Mouse (Mus musculus) myocyte (in vitro differentiated cells): ENCODE measurements at regions not wholly inside any gene's neighbourhood (a gene's known extent, or its start where the extent isn't known, plus 50 kb on each side); places are given as distances from the start of the nearest gene placed in this dataset.

Experiments used
- E2F4 ChIP-seq: IDR thresholded peaks from one replicate; pipeline ENCODE4 v1.6.1; 2011; ENCODE audit warnings: mild to moderate bottlenecking, control low read depth, moderate library complexity; ENCODE audit not compliant: insufficient read depth
- MYOG ChIP-seq, 3 experiments: IDR thresholded peaks; one replicate each; pipeline ENCODE4 v1.6.1; 2011; ENCODE audit warnings: control low read depth in 2 of 3, low read depth in 2 of 3, mild to moderate bottlenecking in 2 of 3; ENCODE audit not compliant: insufficient read length in 2 of 3, control insufficient read depth in 1 of 3, insufficient read depth in 1 of 3
- POLR2A ChIP-seq: IDR thresholded peaks from one replicate; pipeline ENCODE4 v1.6.1; 2011; ENCODE audit warnings: low read depth, mild to moderate bottlenecking, control low read depth, moderate library complexity; ENCODE audit not compliant: insufficient read length
- TCF12 ChIP-seq: IDR thresholded peaks from one replicate; pipeline ENCODE4 v1.6.1; 2011; ENCODE audit warnings: mild to moderate bottlenecking, control low read depth; ENCODE audit not compliant: poor library complexity, insufficient read depth, severe bottlenecking

DNA sequence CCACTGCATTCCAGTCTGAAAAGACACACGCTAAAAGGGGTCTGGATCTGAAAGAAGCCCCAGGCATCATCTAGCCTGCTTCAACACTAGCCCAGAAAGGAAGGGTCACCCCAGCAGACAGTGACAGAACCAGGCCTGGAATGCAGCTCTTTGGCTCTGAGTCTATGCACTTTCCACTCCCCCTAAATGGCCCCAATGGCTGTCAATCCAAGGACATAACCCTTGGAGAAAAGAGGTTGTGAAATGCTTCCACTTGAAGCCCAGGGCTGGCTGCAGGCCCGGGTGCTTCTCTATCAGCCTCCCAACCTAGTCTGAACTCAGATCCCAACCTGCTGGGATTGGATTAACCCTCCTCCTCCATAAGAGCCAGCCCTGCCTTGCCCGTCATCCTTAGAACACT, 194.6 kb upstream of the Bcl6 start:
- TF ChIP-seq TCF12 (no peak), POLR2A (no peak), E2F4 (no peak), MYOG (IDR thresholded peaks at IDR 0.05; ENCODE audit: control insufficient read depth in 1 of 3, insufficient read depth in 1 of 3, insufficient read length in 2 of 3, low read depth in 2 of 3) (no peak)
